Mouse (Mus musculus) heart, embryonic 14.5 days (tissue): ENCODE data around the gene Pgam2. TPM values are rescaled to one million over a fixed set of nuclear protein-coding genes. Genes with fewer than 3 reads are reported as not detected.
"Not testable (repeated sequence)": the region's sequence is repeated elsewhere in the genome, so short reads cannot be mapped to it uniquely, and the experiment has no call there.

ENCODE experiments used
- ATAC-seq: fragments of 200-750 bp; cut with Nextera tagmentation; 2 replicates; pipeline ENCODE4 v1.8.0; 2017; ENCODE audit warnings: low read depth, moderate TSS enrichment; ENCODE audit not compliant: insufficient number of reproducible peaks, insufficient read depth, low FRiP score
- H3K27ac ChIP-seq, 2 experiments: fragments of 200-500 bp in 1 of 2; fragments of 300-500 bp in 1 of 2; sonication (generic) in 1 of 2; replicated peaks in 1 of 2; 2 replicates each; pipeline ENCODE4 v1.5.1; 2012 to 2014; ENCODE audit warnings: low read depth in 2 of 2, low read length in 2 of 2, control low read depth in 1 of 2, mild to moderate bottlenecking in 1 of 2, mixed read lengths in 1 of 2; ENCODE audit not compliant: control insufficient read depth in 1 of 2, insufficient read depth in 1 of 2
- H3K27me3 ChIP-seq: fragments of 300-500 bp; sonication (generic); 2 replicates; pipeline ENCODE4 v1.6.1; 2014; ENCODE audit warnings: mild to moderate bottlenecking, low read length, control low read depth; ENCODE audit not compliant: control insufficient read depth, insufficient read depth
- H3K36me3 ChIP-seq: fragments of 300-500 bp; sonication (generic); 2 replicates; pipeline ENCODE4 v1.6.1; 2014; ENCODE audit warnings: mild to moderate bottlenecking, control low read depth, low read length, mixed read lengths; ENCODE audit not compliant: control insufficient read depth, insufficient read depth
- H3K4me1 ChIP-seq, 2 experiments: fragments of 200-500 bp in 1 of 2; fragments of 300-500 bp in 1 of 2; sonication (generic) in 1 of 2; 2 replicates each; pipeline ENCODE4 v1.6.1; 2012 to 2014; ENCODE audit warnings: low read length in 2 of 2, control low read depth in 1 of 2, mixed read lengths in 1 of 2; ENCODE audit not compliant: control insufficient read depth in 2 of 2, insufficient read depth in 2 of 2
- H3K4me2 ChIP-seq: fragments of 300-500 bp; sonication (generic); 2 replicates; pipeline ENCODE4 v1.6.1; 2014; ENCODE audit warnings: mild to moderate bottlenecking, low read length
- H3K4me3 ChIP-seq, 2 experiments: fragments of 200-500 bp in 1 of 2; fragments of 300-500 bp in 1 of 2; sonication (generic) in 1 of 2; 2 replicates each; pipeline ENCODE4 v1.5.1; 2012 to 2014; ENCODE audit warnings: low read length in 2 of 2, mild to moderate bottlenecking in 2 of 2, control low read depth in 1 of 2, low read depth in 1 of 2, moderate library complexity in 1 of 2; ENCODE audit not compliant: control insufficient read depth in 1 of 2, insufficient read depth in 1 of 2
- H3K9ac ChIP-seq: fragments of 300-500 bp; sonication (generic); 2 replicates; pipeline ENCODE4 v1.6.1; 2014; ENCODE audit warnings: mild to moderate bottlenecking, low read length
- H3K9me3 ChIP-seq: fragments of 300-500 bp; sonication (generic); 2 replicates; pipeline ENCODE4 v1.6.1; 2016; ENCODE audit warnings: low read length, control low read depth; ENCODE audit not compliant: control insufficient read depth
- WGBS: fragments of 180-500 bp; shearing (Covaris S2); extraction: QIAGEN DNeasy Blood & Tissue Kit; methylation state at CpG from one replicate; pipeline ENCODE4 v1.1.7; 2014; 5-methylcytosine and 5-hydroxymethylcytosine counted together
- polyA plus RNA-seq: library from polyadenylated mRNA; unstranded; fragments of >200 nt; fragmentation: Nextera tagmentation; extraction: Ambion mirVana; gene quantifications from 2 replicates; pipeline ENCODE4 v1.2.1, GENCODE M21; 2014

Pgam2 gene
- polyA plus RNA-seq, 1 experiment from 2014 or later = 1,126 TPM

DNA sequence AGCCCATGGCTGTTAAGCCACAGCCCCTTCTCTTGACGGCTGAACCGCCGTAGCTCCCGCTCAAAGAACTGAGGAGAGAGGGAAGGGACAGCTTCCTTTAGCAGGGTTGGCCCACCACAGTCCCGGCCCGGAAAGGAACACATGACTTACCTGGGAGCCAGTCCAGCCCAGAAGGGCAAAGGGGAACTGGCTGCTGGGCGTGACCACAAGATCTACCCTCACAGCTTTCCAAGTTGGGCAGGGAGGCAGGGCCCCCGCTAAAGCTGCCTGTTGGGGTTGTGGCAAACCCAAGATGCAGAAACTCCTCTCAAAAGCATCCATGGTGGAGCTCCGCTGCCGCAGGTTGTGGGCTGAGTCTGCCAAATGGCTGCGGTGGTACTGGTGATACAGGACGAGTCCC is 25.8 kb upstream of the Pgam2 start:
- H3K4me2 ChIP-seq = no peak overlapping the region

DNA sequence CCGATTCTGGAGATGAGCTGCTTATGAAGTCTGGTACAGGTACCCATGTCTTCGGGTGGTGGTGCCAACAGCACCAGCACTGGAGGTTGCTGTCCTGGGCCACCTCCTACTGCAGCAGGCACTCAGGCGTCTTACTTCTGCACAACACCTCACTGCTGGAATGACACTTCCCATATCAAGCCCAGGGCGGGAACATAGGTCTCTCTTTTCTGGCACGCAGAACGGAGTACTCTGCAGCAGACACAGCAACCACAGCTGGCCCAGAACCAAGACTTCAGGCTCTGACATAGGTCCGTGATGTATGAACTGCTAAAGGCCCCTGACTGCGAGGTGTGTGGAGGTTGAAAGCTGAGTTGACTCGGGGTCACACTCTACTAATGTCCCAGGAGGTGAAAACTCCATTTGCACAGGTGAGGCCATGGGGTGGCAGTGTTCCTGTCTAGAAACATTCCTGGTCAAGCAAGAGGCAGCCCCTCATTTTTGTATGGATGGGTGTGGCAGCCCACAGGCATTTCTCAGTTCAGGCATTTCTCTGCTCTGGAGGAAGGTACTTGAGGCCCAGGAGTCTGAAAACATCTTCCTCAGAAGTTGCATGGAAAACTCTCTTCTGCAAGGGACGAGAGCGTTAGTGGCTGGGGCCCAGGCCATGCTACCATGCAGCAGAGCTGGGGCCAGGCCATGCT is 25.1 kb upstream of the Pgam2 start:
- H3K4me1 ChIP-seq = peaks cover 3 to 6% of the 10 kb centered on the region in 2 experiments; a peak in 2 of 4 replicates
- no peak for ATAC-seq
- H3K27me3 ChIP-seq = no peaks in the 10 kb centered on the region
- H3K4me3 ChIP-seq = no peak overlapping the region
- WGBS = 76% methylated on average over 11 of the region's 11 CpGs
- H3K27ac ChIP-seq = no peak overlapping the region
- no peak overlapping the region for H3K4me2 ChIP-seq
- no peaks in the 10 kb centered on the region for H3K9me3 ChIP-seq
- H3K9ac ChIP-seq = no peak overlapping the region
- H3K36me3 ChIP-seq = peaks cover 52% of the 10 kb centered on the region

More for the DNA sequence above, 25.8 kb upstream of the Pgam2 start:
- ATAC-seq = no peak
- H3K36me3 ChIP-seq = peaks cover 58% of the 10 kb centered on the region
- WGBS = 90% methylated on average over 12 of the region's 12 CpGs
- peaks cover 3 to 6% of the 10 kb centered on the region in 2 experiments; a peak in 2 of 4 replicates for H3K4me1 ChIP-seq
- no peak overlapping the region for H3K4me3 ChIP-seq
- H3K27ac ChIP-seq = no peak overlapping the region
- no peak overlapping the region for H3K9ac ChIP-seq
- H3K9me3 ChIP-seq = no peaks in the 10 kb centered on the region
- H3K27me3 ChIP-seq = no peaks in the 10 kb centered on the region

DNA sequence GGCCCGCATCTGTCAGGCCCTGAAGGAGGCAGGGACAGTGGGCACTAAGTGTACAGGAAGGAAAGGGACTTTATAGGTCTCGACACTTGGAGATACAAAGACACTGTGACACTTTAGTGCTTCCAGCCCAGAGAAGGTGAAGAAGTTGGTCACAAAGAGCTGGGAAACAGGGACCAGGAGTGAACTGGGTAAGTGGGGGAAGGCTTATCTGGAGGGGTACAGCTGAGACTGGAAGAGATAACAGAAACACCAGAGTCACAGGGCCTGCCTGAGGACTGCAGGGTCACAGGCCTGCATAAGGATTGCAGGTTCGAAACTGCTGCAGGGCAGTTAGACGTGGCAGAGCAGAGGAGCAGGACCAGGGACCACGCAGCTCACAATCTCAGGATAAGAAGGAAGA is 24.4 kb upstream of the Pgam2 start:
- H3K27me3 ChIP-seq = no peaks in the 10 kb centered on the region
- 88% methylated on average over 5 of the region's 5 CpGs for WGBS
- H3K36me3 ChIP-seq = peaks cover 47% of the 10 kb centered on the region
- no peak for ATAC-seq
- H3K9me3 ChIP-seq = no peaks in the 10 kb centered on the region
- H3K4me2 ChIP-seq = no peak overlapping the region
- H3K4me3 ChIP-seq = no peak overlapping the region
- H3K27ac ChIP-seq = no peak overlapping the region
- peaks cover 3 to 6% of the 10 kb centered on the region in 2 experiments; a peak in 2 of 4 replicates for H3K4me1 ChIP-seq
- no peak overlapping the region for H3K9ac ChIP-seq

DNA sequence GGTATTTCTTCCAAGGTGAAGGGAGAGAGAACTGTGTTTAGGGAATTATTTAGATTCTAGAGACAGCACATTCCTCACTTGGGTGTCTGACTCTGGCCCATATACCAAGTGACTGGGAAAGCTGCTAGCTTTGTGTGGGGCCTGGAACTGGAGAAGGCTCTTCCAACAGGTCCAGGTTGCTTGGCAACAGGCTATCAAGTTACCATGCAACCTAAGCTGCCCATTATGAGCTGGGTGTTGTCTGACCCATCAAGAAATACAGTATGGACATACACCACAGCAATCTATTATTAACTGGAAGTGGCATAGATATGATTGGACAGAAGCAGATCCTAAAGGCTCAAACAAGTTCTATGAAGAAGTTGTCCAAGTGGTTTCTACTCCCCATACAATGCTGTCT is 21.9 kb upstream of the Pgam2 start:
- Histone ChIP-seq H3K9ac (no peak overlapping the region), H3K9me3 (no peaks in the 10 kb centered on the region), H3K36me3 (peaks cover 23% of the 10 kb centered on the region), H3K4me1 (peaks cover 0 to under 1% of the 10 kb centered on the region in 2 experiments; a peak in 1 of 4 replicates), H3K27me3 (no peaks in the 10 kb centered on the region), H3K4me3 (no peak overlapping the region), H3K4me2 (no peak overlapping the region), H3K27ac (no peak overlapping the region)
- no peak for ATAC-seq

- WGBS = 65% methylated on average over 2 of the region's 2 CpGs
- Histone ChIP-seq H3K9me3 (no peaks in the 10 kb centered on the region), H3K9ac (no peak overlapping the region), H3K4me3 (no peak overlapping the region), H3K27ac (no peak overlapping the region), H3K36me3 (no peaks in the 10 kb centered on the region), H3K27me3 (no peaks in the 10 kb centered on the region), H3K4me2 (no peak overlapping the region), H3K4me1 (no peaks in the 10 kb centered on the region)
- no peak for ATAC-seq
Observed at GRCm38 (mm10) chr11:5819223-5819622, 15.7 kb upstream of the Pgam2 start.

DNA sequence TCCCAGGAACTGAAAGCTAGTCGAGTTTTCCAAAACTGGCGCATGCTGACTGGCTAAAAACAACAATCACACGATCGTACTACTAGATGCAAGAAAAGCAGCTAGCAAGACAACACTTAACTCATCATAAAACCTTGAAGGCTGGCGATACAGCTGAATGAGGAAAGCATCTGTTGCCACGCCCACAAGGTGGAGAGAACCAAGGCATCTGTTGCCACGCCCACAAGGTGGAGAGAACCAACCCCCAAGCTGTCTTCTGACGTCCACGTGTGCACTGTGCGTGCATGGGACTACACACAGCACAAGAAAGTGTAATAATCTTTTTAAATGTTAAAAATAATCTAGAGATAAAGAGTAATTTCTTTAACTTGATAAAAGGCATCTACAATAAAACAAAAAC is 9.8 kb upstream of the Pgam2 start:
- Histone ChIP-seq H3K4me3 (no peak overlapping the region), H3K27me3 (no peaks in the 10 kb centered on the region), H3K9ac (no peak overlapping the region), H3K4me2 (no peak overlapping the region), H3K27ac (no peak overlapping the region), H3K36me3 (no peaks in the 10 kb centered on the region), H3K4me1 (no peaks in the 10 kb centered on the region), H3K9me3 (no peaks in the 10 kb centered on the region)
- 79% methylated on average over 10 of the region's 10 CpGs for WGBS
- ATAC-seq = no peak

GRCm38 (mm10) chr11:5809487-5809886 is 6.0 kb upstream of the Pgam2 start:
- H3K9me3 ChIP-seq, H3K36me3 ChIP-seq, ATAC-seq, H3K4me3 ChIP-seq, H3K27ac ChIP-seq, H3K4me2 ChIP-seq, H3K4me1 ChIP-seq, H3K27me3 ChIP-seq, H3K9ac ChIP-seq: not testable (repeated sequence)
- 93% methylated on average over 4 of the region's 4 CpGs for WGBS

GRCm38 (mm10) chr11:5807956-5808355 is 4.4 kb upstream of the Pgam2 start:
- no peak for ATAC-seq
- Histone ChIP-seq H3K27ac (no peak overlapping the region), H3K4me2 (no peak overlapping the region), H3K9me3 (no peaks in the 10 kb centered on the region), H3K4me1 (peaks cover 4 to 9% of the 10 kb centered on the region in 2 experiments; a peak in 3 of 4 replicates), H3K9ac (no peak overlapping the region), H3K36me3 (no peaks in the 10 kb centered on the region), H3K27me3 (no peaks in the 10 kb centered on the region), H3K4me3 (no peak overlapping the region)
- WGBS = 83% methylated on average over 9 of the region's 9 CpGs
